Mouse (Mus musculus) limb, embryonic 10.5 days (tissue): ENCODE measurements around the gene Henmt1. TPM values are rescaled to one million over a fixed set of nuclear protein-coding genes. Genes with fewer than 3 reads are reported as not detected.

ENCODE experiments used
- DNase-seq: peaks from one replicate; pipeline ENCODE4 v3.0.0-alpha.2; 2017; ENCODE audit warnings: low spot score
- H3K27ac ChIP-seq: fragments of 300-500 bp; sonication (generic); 2 replicates; pipeline ENCODE4 v1.5.1; 2016; ENCODE audit warnings: mild to moderate bottlenecking
- H3K27me3 ChIP-seq: fragments of 300-500 bp; sonication (generic); 2 replicates; pipeline ENCODE4 v1.6.1; 2016; ENCODE audit warnings: low read depth, mild to moderate bottlenecking; ENCODE audit not compliant: poor library complexity, severe bottlenecking
- H3K36me3 ChIP-seq: fragments of 300-500 bp; sonication (generic); 2 replicates; pipeline ENCODE4 v1.6.1; 2016; ENCODE audit warnings: mild to moderate bottlenecking, moderate library complexity
- H3K4me1 ChIP-seq: fragments of 300-500 bp; sonication (generic); 2 replicates; pipeline ENCODE4 v1.6.1; 2016
- H3K4me3 ChIP-seq: fragments of 300-500 bp; sonication (generic); 2 replicates; pipeline ENCODE4 v1.5.1; 2016; ENCODE audit warnings: mild to moderate bottlenecking, moderate library complexity
- H3K9me3 ChIP-seq: fragments of 300-500 bp; sonication (generic); replicated peaks from 2 replicates; pipeline ENCODE4 v1.6.1; 2016; ENCODE audit warnings: mild to moderate bottlenecking
- WGBS: fragments of 180-500 bp; shearing (Covaris S2); methylation state at CpG from one replicate; pipeline ENCODE4 v1.1.7; 2016; 5-methylcytosine and 5-hydroxymethylcytosine counted together
- polyA plus RNA-seq: library from polyadenylated mRNA; unstranded; fragments of >200 nt; fragmentation: Nextera tagmentation; extraction: Ambion mirVana; gene quantifications from 2 replicates; pipeline ENCODE4 v1.2.1, GENCODE M21; 2016

The Henmt1 gene
- polyA plus RNA-seq, 1 experiment from 2014 or later: 0.88 TPM

DNA sequence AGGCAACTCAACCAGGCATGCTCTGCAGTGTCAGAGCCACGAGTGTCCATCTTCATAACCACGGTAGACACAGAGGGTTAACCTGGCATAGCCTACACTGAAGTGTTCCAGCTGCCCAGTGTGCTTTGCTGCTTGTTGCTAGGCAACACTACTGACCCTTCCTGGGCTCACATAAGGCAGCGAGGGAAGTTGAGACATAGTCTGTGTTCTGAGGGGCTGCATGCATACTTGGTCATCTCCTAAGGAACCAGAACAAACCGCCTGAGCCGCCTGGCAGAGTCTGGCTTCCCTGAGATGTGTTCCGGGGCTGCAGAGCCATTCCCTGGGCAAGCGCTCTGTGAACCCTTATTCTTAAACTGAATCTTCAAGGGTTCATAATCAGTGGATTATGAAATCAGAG lies 21.6 kb downstream of the Henmt1 start:
- H3K9me3 ChIP-seq: no peaks in the 10 kb centered on the region
- H3K27ac ChIP-seq: no peak overlapping the region
- H3K4me3 ChIP-seq: no peak overlapping the region
- H3K27me3 ChIP-seq: no peaks in the 10 kb centered on the region
- DNase-seq: peak; percentile 35
- H3K4me1 ChIP-seq: peaks cover 9% of the 10 kb centered on the region; the same call in 1 of the 2 replicates
- no peaks in the 10 kb centered on the region for H3K36me3 ChIP-seq
- WGBS: 69% methylated on average over 7 of the region's 7 CpGs

DNA sequence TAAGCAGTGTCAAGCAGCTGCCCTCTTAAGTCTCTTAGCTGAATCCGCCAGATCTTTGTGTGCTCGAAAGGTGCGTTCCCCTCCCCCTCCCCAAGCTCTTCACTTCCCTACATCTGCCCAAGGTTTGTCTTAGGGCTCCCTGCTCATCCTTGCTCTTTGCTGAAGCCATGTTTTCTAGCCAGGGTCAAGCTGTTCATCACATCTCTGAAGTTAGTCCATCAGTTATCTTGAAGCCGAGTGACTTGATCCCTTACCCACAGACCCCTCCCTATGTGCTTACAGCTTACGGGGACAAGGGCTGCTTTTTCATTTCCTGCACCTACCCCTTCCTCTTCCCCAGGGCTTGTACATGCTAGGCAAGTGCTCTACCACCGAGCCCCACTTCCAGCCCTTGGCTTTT lies 22.0 kb downstream of the Henmt1 start:
- Histone ChIP-seq H3K4me1 (peaks cover 9% of the 10 kb centered on the region; the same call in 1 of the 2 replicates), H3K36me3 (no peaks in the 10 kb centered on the region), H3K27ac (no peak overlapping the region), H3K27me3 (no peaks in the 10 kb centered on the region), H3K4me3 (no peak overlapping the region), H3K9me3 (no peaks in the 10 kb centered on the region)
- DNase-seq: no peak
- 64% methylated on average over 6 of the region's 6 CpGs for WGBS

GRCm38 (mm10) chr3:108963278-108963677 lies 23.6 kb downstream of the Henmt1 start:
- no peak for DNase-seq
- H3K4me3 ChIP-seq: no peak overlapping the region
- no peaks in the 10 kb centered on the region for H3K9me3 ChIP-seq

DNA sequence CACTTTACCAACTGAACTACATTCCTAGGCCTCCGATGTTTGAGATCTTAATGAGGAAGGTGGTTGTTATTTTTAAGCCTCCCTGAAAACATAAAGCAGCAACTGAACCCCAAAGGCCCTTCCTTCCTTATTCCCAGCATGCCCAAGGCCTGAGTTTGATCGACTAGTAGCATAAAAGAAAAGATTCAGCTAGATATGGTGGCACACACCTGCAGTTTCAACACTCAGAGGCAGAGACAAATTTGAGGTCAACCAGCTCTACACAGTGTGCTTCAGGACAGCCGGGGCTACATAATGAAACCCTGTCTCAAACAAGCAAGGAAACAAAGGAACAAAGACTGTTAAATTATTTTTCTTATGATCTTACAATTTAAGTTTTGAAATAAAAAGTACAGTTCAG lies 24.1 kb downstream of the Henmt1 start:
- no peak for DNase-seq
- Histone ChIP-seq H3K36me3 (no peaks in the 10 kb centered on the region), H3K27me3 (no peaks in the 10 kb centered on the region), H3K9me3 (no peaks in the 10 kb centered on the region), H3K27ac (no peak overlapping the region), H3K4me1 (peaks cover 9% of the 10 kb centered on the region; the same call in 1 of the 2 replicates), H3K4me3 (no peak overlapping the region)
- 86% methylated on average over 3 of the region's 3 CpGs for WGBS

More at GRCm38 (mm10) chr3:108963278-108963677, 23.6 kb downstream of the Henmt1 start:
- peaks cover 9% of the 10 kb centered on the region; the same call in 1 of the 2 replicates for H3K4me1 ChIP-seq
- 91% methylated on average over 3 of the region's 3 CpGs for WGBS
- H3K27me3 ChIP-seq: no peaks in the 10 kb centered on the region
- no peaks in the 10 kb centered on the region for H3K36me3 ChIP-seq
- no peak overlapping the region for H3K27ac ChIP-seq

- no peaks in the 10 kb centered on the region for H3K9me3 ChIP-seq
- 81% methylated on average over 7 of the region's 7 CpGs for WGBS
Observed at GRCm38 (mm10) chr3:108964361-108965044, 24.8 kb downstream of the Henmt1 start.

DNA sequence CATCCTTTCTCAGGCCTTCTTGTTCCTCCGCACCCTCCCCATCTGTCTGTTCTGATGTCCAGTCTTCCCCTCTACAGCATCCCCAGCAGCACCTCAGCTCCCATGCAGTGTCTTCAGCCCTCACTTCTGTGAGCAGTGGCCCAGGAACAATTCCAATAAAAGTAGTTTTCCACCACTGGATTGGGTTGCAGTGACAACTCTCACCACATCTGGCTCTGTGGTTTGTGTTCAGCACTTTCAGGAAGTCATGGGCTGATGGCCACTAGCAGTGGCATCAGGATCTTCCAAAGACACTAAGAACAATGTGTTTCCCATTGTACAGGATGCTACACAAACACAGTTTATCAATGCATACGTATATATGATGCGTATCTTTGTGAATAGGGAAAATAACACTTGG lies 26.4 kb downstream of the Henmt1 start:
- no peak overlapping the region for H3K27ac ChIP-seq
- H3K4me1 ChIP-seq: peaks cover 8% of the 10 kb centered on the region; the same call in 1 of the 2 replicates
- H3K9me3 ChIP-seq: no peaks in the 10 kb centered on the region
- DNase-seq: no peak
- 97% methylated on average over 3 of the region's 3 CpGs for WGBS
- no peak overlapping the region for H3K4me3 ChIP-seq
- H3K36me3 ChIP-seq: 0 out of 2 replicates have a peak, but pooled peaks cover 4% of the 10 kb centered on the region
- H3K27me3 ChIP-seq: no peaks in the 10 kb centered on the region

More at GRCm38 (mm10) chr3:108964361-108965044, 24.8 kb downstream of the Henmt1 start:
- Histone ChIP-seq H3K4me1 (peaks cover 9% of the 10 kb centered on the region; the same call in 1 of the 2 replicates), H3K27me3 (no peaks in the 10 kb centered on the region), H3K27ac (no peak overlapping the region), H3K4me3 (no peak overlapping the region), H3K36me3 (no peaks in the 10 kb centered on the region)
- DNase-seq: no peak

GRCm38 (mm10) chr3:108973980-108974660 lies 34.4 kb downstream of the Henmt1 start:
- WGBS: 92% methylated on average over 13 of the region's 13 CpGs
- no peak for DNase-seq
- no peaks in the 10 kb centered on the region for H3K9me3 ChIP-seq
- H3K4me3 ChIP-seq: no peak overlapping the region
- H3K27me3 ChIP-seq: no peaks in the 10 kb centered on the region
- H3K4me1 ChIP-seq: no peaks in the 10 kb centered on the region
- H3K27ac ChIP-seq: no peak overlapping the region
- peaks cover 23% of the 10 kb centered on the region for H3K36me3 ChIP-seq

- Histone ChIP-seq H3K4me3 (no peak overlapping the region), H3K36me3 (peaks cover 32% of the 10 kb centered on the region), H3K27ac (no peak overlapping the region), H3K27me3 (no peaks in the 10 kb centered on the region), H3K9me3 (no peaks in the 10 kb centered on the region), H3K4me1 (no peaks in the 10 kb centered on the region)
- WGBS: 88% methylated on average over 15 of the region's 15 CpGs
- no peak for DNase-seq
Observed at GRCm38 (mm10) chr3:108974920-108975485, 35.3 kb downstream of the Henmt1 start.

DNA sequence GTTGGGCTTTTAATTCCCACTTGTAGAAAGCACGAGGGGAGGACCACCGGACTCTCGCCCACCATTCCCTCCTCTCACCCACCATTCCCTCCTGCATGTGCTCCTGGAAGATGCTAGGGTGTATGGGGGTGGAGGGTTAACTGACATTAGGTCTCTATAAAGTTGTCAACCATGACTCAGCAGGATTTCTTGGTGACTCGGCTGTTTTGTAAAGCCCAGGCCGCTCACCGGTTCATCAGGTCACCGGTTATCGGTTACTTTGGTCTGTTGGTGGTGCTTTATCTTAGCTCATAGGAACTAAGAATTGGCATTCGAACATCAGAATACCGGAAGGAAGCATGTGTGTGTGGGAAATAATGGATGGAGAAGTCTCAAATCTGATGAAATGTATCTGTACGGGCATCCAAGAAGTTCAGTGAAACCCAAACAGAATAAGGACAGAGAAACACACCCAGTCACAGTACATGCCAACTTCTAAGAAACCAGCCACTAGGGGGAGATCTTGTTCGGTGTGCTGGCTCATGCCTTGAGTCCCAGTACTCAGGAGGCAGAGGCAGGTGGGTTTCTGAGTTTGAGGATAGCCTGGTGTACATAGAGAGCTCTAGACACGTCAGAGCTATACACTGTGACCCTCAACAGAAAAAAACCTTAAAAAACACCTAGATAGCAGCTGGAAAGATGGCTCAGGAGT lies 37.8 kb downstream of the Henmt1 start:
- no peak overlapping the region for H3K27ac ChIP-seq
- DNase-seq: no peak
- peaks cover 35% of the 10 kb centered on the region for H3K36me3 ChIP-seq
- no peaks in the 10 kb centered on the region for H3K9me3 ChIP-seq
- H3K27me3 ChIP-seq: no peaks in the 10 kb centered on the region
- 95% methylated on average over 13 of the region's 13 CpGs for WGBS
- H3K4me1 ChIP-seq: no peaks in the 10 kb centered on the region
- no peak overlapping the region for H3K4me3 ChIP-seq

DNA sequence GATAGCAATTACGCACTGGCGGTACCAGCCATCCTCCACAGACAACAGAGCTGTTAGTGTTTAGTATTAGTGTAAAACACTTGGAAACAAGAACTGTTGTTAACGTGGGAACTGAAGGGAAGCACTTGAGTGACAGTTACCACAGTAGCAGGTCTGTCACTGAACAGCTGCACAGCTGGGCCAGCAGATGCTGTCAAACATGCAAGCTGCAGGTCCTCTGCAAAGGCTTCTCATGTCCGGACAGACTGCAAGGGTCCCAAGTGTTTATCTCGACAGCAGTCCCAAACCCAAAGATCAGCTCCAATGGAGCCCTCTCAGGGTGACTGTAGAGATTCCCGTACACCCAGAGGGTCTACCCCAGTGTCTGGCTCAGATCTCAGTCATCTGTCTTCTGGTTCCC lies 42.3 kb downstream of the Henmt1 start:
- H3K27me3 ChIP-seq: no peaks in the 10 kb centered on the region
- H3K27ac ChIP-seq: no peak overlapping the region
- H3K36me3 ChIP-seq: peaks cover 35% of the 10 kb centered on the region
- H3K4me1 ChIP-seq: no peaks in the 10 kb centered on the region
- no peaks in the 10 kb centered on the region for H3K9me3 ChIP-seq
- WGBS: 89% methylated on average over 6 of the region's 6 CpGs
- no peak for DNase-seq
- H3K4me3 ChIP-seq: no peak overlapping the region

DNA sequence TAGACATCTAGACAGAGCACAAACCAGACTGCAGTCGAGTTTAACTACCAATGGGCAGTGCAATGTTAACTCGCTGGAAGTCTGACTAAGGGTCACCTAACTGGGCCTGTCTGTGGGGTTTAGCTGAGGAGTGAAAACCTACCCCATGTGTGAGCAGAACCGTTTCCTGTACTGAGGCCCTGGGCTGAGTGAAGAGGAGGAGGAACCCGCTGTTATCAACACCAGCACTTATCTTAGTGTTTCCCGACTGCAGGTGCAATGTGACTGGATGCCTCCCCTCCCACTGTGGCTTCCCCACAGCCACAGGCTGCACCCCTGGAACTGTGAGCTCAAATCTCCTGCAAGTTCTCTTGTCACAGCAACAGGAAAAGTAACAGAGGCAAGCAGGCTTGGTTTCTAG lies 44.3 kb downstream of the Henmt1 start:
- H3K27me3 ChIP-seq: no peaks in the 10 kb centered on the region
- no peak for DNase-seq
- H3K36me3 ChIP-seq: peaks cover 16% of the 10 kb centered on the region
- H3K4me3 ChIP-seq: no peak overlapping the region
- H3K27ac ChIP-seq: no peak overlapping the region
- no peaks in the 10 kb centered on the region for H3K9me3 ChIP-seq
- no peaks in the 10 kb centered on the region for H3K4me1 ChIP-seq
- WGBS: 78% methylated on average over 5 of the region's 5 CpGs

DNA sequence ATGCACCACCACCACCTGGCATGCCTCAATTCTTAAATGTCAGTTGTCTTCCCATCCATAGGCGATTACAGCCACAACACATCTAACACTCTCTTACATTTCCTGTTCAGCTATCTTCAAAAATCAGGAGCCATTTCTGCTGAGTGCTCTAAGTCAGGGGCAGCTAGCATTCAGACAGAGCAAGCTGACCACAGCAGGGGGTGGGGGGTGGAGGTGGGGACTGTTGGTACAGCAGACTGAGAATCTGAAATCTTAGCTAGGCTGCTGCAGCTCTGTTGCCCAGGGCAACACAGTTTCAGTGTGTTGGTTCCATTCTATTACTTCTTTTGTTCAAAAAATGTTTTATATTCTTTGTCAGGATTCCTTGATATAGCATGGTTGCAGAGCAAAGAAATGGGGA lies 46.9 kb downstream of the Henmt1 start:
- H3K4me3 ChIP-seq: no peak overlapping the region
- no peaks in the 10 kb centered on the region for H3K4me1 ChIP-seq
- WGBS: 94% methylated on average over 1 of the region's 1 CpGs
- no peaks in the 10 kb centered on the region for H3K9me3 ChIP-seq
- no peak for DNase-seq
- no peaks in the 10 kb centered on the region for H3K27me3 ChIP-seq
- H3K36me3 ChIP-seq: 0 out of 2 replicates have a peak, but pooled peaks cover 6% of the 10 kb centered on the region
- H3K27ac ChIP-seq: no peak overlapping the region
